Mouse (Mus musculus) brain, embryonic 14.5 days (tissue): ENCODE results near the gene Arnt2.

Source experiments
- CTCF ChIP-seq: fragments of 200-500 bp; IDR thresholded peaks from 2 replicates; pipeline ENCODE4 v1.5.1; 2012; ENCODE audit warnings: inconsistent platforms, mild to moderate bottlenecking, moderate library complexity, borderline replicate concordance; ENCODE audit not compliant: insufficient read depth, insufficient read length; ENCODE audit errors: extremely low read depth
- POLR2A ChIP-seq: fragments of 200-500 bp; IDR thresholded peaks from 2 replicates; pipeline ENCODE4 v1.6.1; 2012; ENCODE audit warnings: mild to moderate bottlenecking, inconsistent platforms, borderline replicate concordance; ENCODE audit not compliant: poor library complexity, insufficient read depth, insufficient read length, severe bottlenecking; ENCODE audit errors: extremely low read depth

DNA sequence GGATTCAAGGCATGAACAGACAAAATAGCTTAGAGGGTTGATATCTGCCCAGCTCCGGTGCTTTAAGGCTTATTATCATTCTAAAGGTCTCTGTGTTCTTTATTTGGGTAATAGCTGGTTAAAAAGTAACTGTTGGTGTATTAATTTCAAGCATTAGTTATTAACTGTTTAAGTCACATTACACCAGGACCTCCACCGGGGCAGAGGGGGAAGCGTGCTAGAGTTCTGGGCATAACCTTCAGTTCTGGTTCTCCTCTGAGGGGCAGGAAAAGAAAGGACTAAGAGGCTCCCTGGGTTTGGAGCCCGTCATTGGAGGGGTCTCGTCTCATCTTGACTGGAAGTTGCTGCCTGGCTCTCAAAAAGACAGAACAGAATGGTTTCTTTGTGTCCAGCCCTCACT lies 138.5 kb downstream of the Arnt2 start:
- TF ChIP-seq CTCF = no peak
- TF ChIP-seq POLR2A = no peak
